Mouse (Mus musculus) E14TG2a.4 (cell line): ENCODE results near the gene Espnl.

Experiments used
- CTCF ChIP-seq: conservative IDR thresholded peaks from 2 replicates; pipeline ENCODE4 v1.5.1; 2014; ENCODE audit warnings: low read length
- NANOG ChIP-seq: IDR thresholded peaks from 2 replicates; pipeline ENCODE4 v1.6.1; 2014; ENCODE audit warnings: borderline replicate concordance, low read length, mixed read lengths
- POU5F1 ChIP-seq: IDR thresholded peaks from 2 replicates; pipeline ENCODE4 v1.6.1; 2014; ENCODE audit warnings: low read length, borderline replicate concordance

- TF ChIP-seq CTCF (no peak), NANOG (no peak), POU5F1 (no peak)
Measured at GRCm38 (mm10) chr1:91289375-91289774, 32.5 kb upstream of the Espnl start.
